Mouse (Mus musculus) E14TG2a.4 (cell line): ENCODE measurements around the gene Mbd6.
"Not testable (repeated sequence)": the region's sequence is repeated elsewhere in the genome, so short reads cannot be mapped to it uniquely, and the experiment has no call there.

Experiments
- H3K27me3 ChIP-seq: 2 replicates; pipeline ENCODE4 v1.6.1; 2014; ENCODE audit warnings: low read length, control low read depth; ENCODE audit not compliant: insufficient read depth
- H3K36me3 ChIP-seq: 2 replicates; pipeline ENCODE4 v1.6.1; 2014; ENCODE audit warnings: low read length, control low read depth; ENCODE audit not compliant: insufficient read depth
- H3K4me1 ChIP-seq: replicated peaks from 2 replicates; pipeline ENCODE4 v1.6.1; 2014; ENCODE audit warnings: low read depth, low read length, control low read depth
- H3K4me3 ChIP-seq: replicated peaks from 2 replicates; pipeline ENCODE4 v1.5.1; 2014; ENCODE audit warnings: mild to moderate bottlenecking, low read length
- H3K9me3 ChIP-seq: 2 replicates; pipeline ENCODE4 v1.6.1; 2014; ENCODE audit warnings: low read length, control low read depth
- CTCF ChIP-seq: conservative IDR thresholded peaks from 2 replicates; pipeline ENCODE4 v1.5.1; 2014; ENCODE audit warnings: low read length
- NANOG ChIP-seq: IDR thresholded peaks from 2 replicates; pipeline ENCODE4 v1.6.1; 2014; ENCODE audit warnings: borderline replicate concordance, low read length, mixed read lengths
- POU5F1 ChIP-seq: IDR thresholded peaks from 2 replicates; pipeline ENCODE4 v1.6.1; 2014; ENCODE audit warnings: low read length, borderline replicate concordance

The Mbd6 gene

DNA sequence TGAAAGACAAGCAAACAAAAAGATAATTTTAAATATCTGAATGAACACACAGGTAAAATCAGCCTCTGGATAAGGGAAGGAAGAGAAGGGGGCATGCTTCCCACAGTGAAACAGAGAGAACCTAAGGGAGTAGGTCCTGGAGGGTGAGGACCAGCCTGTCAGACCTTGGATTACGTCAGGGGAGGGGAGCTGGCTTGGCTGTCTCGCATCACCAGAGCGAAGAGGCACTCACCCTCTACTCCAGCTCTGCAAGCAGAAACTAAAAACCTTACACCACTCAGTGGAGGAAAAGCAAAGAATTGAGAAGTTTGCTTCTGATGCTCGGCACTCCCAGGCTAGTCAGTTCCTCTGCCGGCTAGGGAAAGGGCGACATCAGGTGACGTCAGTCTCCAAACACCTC, 31.2 kb upstream of the Mbd6 start:
- peaks cover 38% of the 10 kb centered on the region for H3K4me1 ChIP-seq
- TF ChIP-seq CTCF (no peak), POU5F1 (no peak), NANOG (no peak)
- H3K36me3 ChIP-seq: no peaks in the 10 kb centered on the region
- peaks cover 31% of the 10 kb centered on the region for H3K27me3 ChIP-seq
- no peaks in the 10 kb centered on the region for H3K9me3 ChIP-seq
- no peak overlapping the region for H3K4me3 ChIP-seq

DNA sequence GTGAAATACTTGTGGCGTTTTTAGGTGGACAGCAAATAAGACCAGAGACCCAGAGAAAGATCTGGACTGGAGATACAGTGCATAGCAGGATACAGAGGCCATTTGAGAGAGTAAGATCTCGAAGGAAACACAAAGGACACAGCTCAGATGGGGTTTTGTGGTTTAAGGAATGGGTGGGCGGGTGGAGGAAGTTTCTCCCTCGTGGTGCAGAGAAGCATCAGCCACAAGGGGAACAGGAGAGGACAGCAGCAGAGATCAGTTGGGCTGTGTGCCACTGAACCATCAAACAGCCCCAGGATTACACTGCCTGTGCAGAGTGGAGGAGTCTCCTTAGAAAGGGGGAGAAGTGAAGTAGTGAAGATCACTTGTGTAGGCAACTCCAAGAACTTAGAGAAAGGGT, 29.2 kb upstream of the Mbd6 start:
- Histone ChIP-seq H3K36me3 (no peaks in the 10 kb centered on the region), H3K27me3 (peaks cover 21% of the 10 kb centered on the region), H3K4me3 (no peak overlapping the region), H3K4me1 (peaks cover 26% of the 10 kb centered on the region), H3K9me3 (no peaks in the 10 kb centered on the region)
- TF ChIP-seq NANOG (no peak), CTCF (no peak), POU5F1 (no peak)

DNA sequence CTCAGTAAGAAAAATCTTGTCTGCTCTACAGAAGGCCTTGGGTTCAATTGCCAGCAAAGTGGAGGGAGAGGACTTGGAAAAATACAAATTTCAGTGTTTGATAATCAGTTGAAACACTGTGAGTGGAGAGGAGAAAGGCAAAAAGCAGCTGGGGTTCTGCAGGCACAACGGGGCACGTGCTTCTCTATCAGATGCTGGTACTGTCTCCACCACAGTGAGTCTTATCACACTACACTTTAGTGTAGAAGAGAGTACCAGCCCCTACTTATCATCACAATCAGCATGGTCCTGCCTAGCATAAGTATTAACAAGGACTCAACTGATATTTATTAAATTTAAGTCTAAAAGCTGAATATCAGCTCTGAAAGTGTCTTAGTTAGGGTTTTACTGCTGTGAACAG, 28.5 kb upstream of the Mbd6 start:
- no peaks in the 10 kb centered on the region for H3K36me3 ChIP-seq
- H3K4me3 ChIP-seq: no peak overlapping the region
- peaks cover 24% of the 10 kb centered on the region for H3K4me1 ChIP-seq
- H3K27me3 ChIP-seq: peaks cover 14% of the 10 kb centered on the region
- H3K9me3 ChIP-seq: no peaks in the 10 kb centered on the region
- TF ChIP-seq CTCF: no peak
- TF ChIP-seq POU5F1: no peak
- no peak for TF ChIP-seq NANOG

DNA sequence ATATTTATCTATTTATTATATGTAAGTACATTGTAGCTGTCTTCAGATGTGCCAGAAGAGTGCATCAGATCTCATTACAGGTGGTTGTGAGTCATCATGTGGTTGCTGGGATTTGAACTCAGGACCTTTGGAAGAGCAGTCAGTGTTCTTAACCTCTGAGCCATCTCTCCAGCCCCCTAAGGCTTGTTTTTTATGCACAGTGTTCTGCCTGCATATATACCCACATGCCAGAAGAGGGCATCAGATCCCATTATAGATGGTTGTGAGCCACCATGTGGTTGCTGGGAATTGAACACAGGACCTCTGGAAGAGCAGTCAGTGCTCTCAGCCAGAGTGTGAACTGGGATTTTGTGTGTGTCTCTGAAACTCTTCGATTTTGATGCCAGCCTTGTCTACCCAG, 26.1 kb upstream of the Mbd6 start:
- H3K4me1 ChIP-seq: peaks cover 24% of the 10 kb centered on the region
- H3K36me3 ChIP-seq, H3K27me3 ChIP-seq, H3K9me3 ChIP-seq, H3K4me3 ChIP-seq: not testable (repeated sequence)
- 0 out of 2 replicates have a peak, but pooled peaks have one; percentile 9 for TF ChIP-seq CTCF

DNA sequence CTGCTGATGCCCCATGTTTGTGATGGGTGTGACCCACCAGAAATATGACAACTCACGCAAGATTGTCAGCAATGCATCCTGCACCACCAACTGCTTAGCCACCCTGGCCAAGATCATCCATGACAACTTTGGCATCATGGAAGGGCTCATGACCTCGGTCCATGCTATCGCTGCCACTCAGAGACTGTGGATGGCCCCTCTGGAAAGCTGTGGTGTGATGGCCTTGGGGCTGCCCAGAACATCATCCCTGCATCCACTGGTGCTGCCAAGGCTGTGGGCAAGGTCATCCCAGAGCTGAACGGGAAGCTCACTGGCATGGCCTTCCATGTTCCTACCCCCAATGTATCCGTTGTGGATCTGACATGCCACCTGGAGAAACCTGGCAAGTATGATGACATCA, 24.7 kb upstream of the Mbd6 start:
- not testable (repeated sequence) for H3K9me3 ChIP-seq, H3K4me3 ChIP-seq
- H3K4me1 ChIP-seq: peaks cover 30% of the 10 kb centered on the region

DNA sequence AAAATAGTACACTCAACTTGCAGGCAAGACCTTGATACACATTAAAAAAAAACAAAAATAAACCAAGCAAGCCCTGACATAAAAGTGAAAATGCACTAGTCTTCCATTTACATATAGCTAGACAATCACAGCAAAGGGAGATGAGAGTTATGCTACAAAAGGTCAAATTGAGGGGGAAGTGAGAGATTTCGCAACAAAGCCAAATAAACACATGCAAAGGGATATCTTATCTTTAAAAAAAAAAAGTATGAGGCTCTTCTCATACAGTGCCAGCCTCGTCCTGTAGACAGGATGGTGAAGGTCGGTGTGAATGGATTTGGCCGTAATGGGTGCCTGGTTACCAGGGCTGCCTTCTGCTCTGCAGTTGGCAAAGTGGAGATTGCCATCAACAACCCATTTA, 24.0 kb upstream of the Mbd6 start:
- Histone ChIP-seq H3K4me1 (peaks cover 36% of the 10 kb centered on the region), H3K4me3 (no peak overlapping the region), H3K27me3 (no peaks in the 10 kb centered on the region), H3K36me3 (peaks cover 26% of the 10 kb centered on the region), H3K9me3 (no peaks in the 10 kb centered on the region)
- TF ChIP-seq NANOG (no peak), POU5F1 (no peak), CTCF (no peak)

More for the DNA sequence above, 24.7 kb upstream of the Mbd6 start:
- H3K36me3 ChIP-seq: peaks cover 19% of the 10 kb centered on the region
- H3K27me3 ChIP-seq: not testable (repeated sequence)

DNA sequence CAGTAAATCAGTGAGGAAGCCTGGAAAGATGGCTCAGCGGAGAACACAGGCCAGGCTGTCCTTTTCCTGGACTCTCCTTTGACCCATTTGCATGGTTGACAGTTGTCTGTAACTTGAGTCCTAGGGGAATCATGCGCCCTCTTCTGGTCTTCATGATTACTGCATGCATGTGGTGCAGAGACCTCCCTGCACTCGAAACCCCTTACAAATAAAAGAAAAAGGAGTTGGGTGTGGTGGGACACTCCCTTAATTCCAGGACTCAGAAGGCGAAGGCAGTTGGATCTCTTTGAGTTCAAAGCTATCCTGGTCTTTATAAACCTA, 23.5 kb upstream of the Mbd6 start:
- H3K4me3 ChIP-seq: peak overlapping the region; percentile 89
- no peaks in the 10 kb centered on the region for H3K9me3 ChIP-seq
- TF ChIP-seq NANOG: no peak
- peak; percentile 94 for TF ChIP-seq CTCF
- peaks cover 31% of the 10 kb centered on the region for H3K36me3 ChIP-seq
- H3K4me1 ChIP-seq: peaks cover 36% of the 10 kb centered on the region
- H3K27me3 ChIP-seq: no peaks in the 10 kb centered on the region

DNA sequence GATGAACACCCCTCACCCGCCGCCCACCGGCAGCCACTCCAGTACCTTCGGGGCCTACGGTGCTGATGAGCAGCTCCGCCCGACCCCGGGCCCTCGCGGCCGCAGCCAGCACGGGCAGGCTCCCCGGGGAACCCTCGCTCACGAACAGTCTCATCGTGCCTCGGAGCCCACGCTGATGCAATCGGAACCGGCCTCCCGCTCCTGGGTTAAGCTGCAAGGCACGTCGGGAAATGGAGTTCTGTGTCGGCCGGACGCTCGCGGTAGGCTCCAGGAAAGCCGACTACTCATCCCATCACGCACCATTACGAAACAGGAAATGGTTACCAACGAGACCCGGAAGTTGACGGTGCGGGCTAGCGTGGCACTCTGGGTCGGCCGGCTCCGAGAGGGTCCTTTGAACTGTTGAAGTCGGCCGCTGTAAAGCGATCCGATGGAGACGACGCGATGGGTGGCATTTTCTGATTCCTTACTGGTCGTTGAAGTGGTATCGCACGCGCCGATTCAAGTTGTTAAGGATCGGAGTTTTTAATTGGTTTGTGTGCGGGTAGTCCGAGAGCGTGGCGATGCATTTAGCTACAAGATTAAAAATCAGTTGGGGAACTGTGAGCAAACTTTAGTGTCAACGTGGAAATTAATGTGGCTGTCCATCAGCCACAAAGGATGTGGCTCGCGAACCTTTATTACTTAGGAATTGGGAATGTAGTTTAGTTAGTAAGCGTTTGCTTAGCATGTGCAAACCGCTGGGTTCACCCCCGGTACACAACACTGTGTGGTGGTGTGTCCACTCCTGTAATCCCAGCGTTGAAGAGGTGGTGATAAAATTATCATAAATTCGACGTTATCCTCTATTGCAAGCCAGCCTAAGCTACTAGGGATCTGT, 22.9 kb upstream of the Mbd6 start, which contains the start of gene Mars:
Gene Mars, minus strand, starts transcription at position 311 of the 880 bp plus-strand sequence.
- no peaks in the 10 kb centered on the region for H3K27me3 ChIP-seq
- TF ChIP-seq NANOG (no peak), CTCF (no peak), POU5F1 (no peak)
- H3K9me3 ChIP-seq: no peaks in the 10 kb centered on the region
- H3K4me1 ChIP-seq: peaks cover 36% of the 10 kb centered on the region
- peaks cover 37% of the 10 kb centered on the region for H3K36me3 ChIP-seq
- peak within 1 kb of the TSS; percentile 89 for H3K4me3 ChIP-seq

DNA sequence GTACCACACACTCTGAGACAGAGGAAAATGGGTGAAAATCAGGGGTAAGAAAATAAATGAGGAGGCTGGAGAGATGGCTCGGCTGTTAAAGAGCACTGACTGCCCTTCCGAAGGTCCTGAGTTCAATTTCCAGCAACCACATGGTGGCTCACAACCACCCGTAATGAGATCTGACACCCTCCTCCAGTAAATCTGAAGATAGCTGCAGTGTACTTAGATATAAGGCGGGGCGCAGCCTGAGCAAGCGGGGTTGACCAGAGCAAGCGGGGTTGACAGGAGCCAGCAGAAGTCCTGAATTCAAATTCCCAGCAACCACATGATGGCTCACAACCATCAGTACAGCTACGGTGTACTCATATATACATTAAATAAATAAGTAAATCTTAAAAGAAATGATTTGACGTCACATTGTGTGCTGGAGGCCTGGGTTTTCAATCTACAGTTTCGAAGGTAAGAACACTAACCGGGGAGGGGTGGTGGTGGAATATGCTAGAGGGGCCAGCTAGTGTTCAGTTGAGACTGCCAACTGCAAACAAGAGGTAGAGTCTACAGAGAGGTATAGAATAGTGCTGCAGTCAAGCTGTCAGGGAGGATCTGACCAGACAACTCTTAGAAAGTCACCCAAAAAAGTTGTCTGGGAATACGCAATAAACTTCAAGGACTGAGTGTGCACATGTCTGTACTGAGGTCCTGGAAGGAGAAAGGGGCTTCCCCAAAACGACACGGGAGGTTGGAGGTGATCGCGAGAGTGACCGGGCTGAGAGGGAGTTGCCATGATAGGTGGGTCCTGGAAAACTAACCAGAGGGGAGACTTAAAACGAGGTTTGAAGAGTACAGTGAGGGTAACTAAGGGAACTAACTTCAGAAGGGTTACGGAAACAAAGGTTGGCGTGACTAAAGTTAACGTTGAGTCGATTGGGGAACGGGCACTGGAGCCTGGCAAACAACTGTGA, 22.0 kb upstream of the Mbd6 start:
- Histone ChIP-seq H3K9me3 (no peaks in the 10 kb centered on the region), H3K36me3 (peaks cover 46% of the 10 kb centered on the region), H3K4me3 (peak overlapping the region; percentile 89), H3K4me1 (peaks cover 38% of the 10 kb centered on the region), H3K27me3 (no peaks in the 10 kb centered on the region)
- TF ChIP-seq CTCF: no peak
- no peak for TF ChIP-seq NANOG
- no peak for TF ChIP-seq POU5F1

DNA sequence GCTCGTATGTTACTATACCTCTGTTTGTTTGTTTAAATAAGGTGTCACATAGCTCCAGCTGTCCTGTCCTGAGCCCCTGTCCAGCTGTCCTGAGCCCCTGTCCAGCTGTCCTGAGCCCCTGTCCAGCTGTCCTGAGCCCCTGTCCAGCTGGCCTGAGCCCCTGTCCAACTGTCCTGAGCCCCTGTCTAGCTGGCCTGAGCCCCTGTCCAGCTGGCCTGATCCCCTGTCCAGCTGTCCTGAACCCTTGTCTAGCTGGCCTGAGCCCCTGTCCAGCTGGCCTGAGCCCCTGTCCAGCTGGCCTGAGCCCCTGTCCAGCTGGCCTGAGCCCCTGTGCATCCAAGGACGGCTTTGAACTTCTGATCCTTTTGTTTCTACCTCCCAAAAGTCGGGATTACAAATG, 20.3 kb upstream of the Mbd6 start:
- Histone ChIP-seq H3K36me3 (peaks cover 63% of the 10 kb centered on the region), H3K4me1 (peaks cover 54% of the 10 kb centered on the region)
- H3K9me3 ChIP-seq, H3K27me3 ChIP-seq, H3K4me3 ChIP-seq: not testable (repeated sequence)
